Mouse (Mus musculus): ENCODE measurements around the gene Aacs.
"Not testable (repeated sequence)": the region's sequence is repeated elsewhere in the genome, so short reads cannot be mapped to it uniquely, and the experiment has no call there.

The Aacs gene

GRCm38 (mm10) chr5:125475601-125476285 is at the start of gene Aacs:
Aacs (plus strand) TSS chr5:125475814.
- DNase-seq (ENCODE audit: low spot score): peak; percentile 94

- no peak for DNase-seq (ENCODE audit: low spot score)
These were observed 49.3 kb upstream of the Aacs start for GRCm38 (mm10) chr5:125426343-125426742.

- not testable (repeated sequence) for DNase-seq (ENCODE audit: low spot score)
These were observed 43.3 kb upstream of the Aacs start for GRCm38 (mm10) chr5:125432324-125432723.

- peak; percentile 65 for DNase-seq (ENCODE audit: low spot score)
These were observed 41.7 kb upstream of the Aacs start, which contains the start of gene Dhx37 for GRCm38 (mm10) chr5:125433793-125434337. Dhx37 (minus strand) TSS chr5:125434121.

GRCm38 (mm10) chr5:125434347-125434746 is 41.3 kb upstream of the Aacs start:
- not testable (repeated sequence) for DNase-seq (ENCODE audit: low spot score)

DNA sequence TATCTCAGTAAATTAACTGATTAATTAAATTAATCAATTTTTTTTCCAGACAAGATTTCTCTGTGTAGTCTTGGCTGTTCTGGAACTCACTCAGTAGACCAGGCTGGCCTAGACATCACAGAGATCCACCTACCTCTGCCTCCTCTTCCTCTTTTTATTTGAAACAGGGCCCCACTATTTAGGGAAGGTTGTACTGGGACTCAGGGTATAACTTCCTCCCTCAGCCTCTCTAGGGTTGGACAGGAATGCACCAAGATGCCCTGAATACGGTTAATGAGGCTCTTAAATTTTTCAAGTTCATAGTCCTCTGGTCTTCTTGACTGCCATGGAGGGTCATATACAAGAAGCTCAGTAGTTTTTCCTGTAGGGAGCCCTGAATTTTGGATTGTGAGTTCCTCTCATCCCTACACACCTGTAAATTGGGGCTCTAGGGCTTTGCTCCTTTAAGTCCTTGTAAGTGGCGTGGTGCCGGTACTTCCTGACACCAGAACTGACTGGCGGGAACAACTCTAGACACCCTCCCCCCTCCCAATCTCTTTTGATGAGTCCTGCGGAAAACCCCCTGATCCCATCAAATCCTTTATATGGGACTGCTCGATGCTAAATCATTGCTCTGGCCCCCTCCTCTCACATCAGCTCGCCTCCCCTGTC is 34.9 kb upstream of the Aacs start:
- DNase-seq (ENCODE audit: low spot score): no peak

DNA sequence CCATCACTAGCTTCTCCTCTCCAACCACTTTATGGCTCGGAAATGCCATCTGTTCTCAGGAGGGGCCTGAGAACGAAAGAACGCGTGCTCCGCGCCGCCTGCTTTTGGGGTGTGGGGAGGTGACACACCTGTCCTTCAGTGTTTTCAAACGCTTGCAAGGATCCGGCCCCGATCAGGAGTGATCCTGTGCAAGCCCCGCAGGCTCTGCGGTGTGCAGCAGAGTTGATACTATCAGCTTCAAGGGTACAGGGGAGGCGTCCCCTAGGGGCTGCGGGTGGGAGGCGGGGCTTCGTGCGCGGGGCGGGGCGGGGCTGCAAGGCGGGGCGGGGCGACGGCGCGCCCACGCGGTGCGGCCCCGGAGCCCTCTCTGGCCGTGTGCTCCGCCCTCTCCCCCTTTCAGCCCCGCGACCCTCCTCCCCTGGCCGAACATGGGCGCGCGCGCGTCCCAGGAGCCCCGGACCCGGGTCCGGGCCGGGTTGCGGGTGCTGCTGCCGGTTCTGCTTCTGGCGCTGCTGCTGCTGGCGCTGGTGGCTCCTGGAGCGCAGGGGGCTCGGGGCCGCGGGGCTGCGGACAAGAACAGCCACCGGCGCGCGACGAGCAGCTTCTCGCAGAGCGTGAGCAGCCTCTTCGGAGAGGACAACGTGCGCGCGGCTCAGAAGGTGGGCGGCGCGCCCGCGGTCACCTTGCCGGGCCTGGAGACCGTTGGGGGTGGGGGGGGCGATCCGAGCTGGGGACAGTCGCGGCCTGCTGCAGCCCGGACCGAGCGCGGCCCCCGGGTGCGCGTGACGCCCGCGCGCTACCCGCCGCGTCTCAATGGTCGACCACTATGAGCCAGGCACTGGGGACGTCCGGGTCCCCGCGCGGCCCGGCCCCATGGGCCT is 34.1 kb upstream of the Aacs start, which contains the start of gene Bri3bp:
TSS of gene Bri3bp (plus strand) at position 335 of the 881 bp plus-strand sequence.
- DNase-seq (ENCODE audit: low spot score): no peak

DNA sequence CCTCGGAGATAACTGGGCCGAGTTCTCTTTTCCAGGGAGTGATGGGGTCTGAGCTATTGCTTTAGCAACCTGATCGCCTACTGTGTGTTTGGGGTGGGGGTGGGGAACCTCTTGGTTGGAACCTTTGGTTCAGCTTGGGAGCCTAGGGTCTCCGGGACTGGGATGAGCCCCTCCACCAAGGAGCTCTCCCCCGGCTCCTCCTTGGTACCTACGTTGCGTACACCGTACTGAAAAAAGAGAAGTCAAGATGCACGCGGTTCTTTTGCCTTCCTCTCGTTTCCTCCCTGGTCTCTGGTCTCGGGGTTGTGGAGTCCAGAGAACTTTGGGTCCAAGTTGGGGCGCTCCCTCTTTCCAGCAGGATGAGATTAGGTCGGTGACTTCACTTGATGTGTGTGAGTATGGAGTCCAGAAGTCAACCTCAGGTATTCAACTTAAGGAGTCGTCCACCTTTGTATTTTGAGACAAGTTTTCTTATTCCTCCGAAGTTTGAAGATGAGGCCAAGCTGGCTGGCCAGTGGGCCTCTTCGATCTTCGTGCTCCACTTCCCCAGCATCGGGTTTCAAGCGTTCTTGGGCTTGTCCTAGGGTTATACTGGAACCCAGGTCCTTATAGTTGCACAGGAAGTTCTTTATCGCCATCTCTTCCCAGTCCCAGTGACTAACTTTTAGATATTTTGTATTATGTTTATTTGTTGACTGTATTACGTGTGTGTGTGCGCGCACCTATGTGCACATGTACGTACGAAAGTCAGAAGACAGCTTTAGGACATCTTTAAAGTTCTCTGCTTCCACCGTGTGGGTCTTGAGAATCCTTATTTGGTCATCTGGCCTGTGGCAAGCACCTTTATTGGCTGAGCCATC is 33.2 kb upstream of the Aacs start:
- no peak for DNase-seq (ENCODE audit: low spot score)

DNA sequence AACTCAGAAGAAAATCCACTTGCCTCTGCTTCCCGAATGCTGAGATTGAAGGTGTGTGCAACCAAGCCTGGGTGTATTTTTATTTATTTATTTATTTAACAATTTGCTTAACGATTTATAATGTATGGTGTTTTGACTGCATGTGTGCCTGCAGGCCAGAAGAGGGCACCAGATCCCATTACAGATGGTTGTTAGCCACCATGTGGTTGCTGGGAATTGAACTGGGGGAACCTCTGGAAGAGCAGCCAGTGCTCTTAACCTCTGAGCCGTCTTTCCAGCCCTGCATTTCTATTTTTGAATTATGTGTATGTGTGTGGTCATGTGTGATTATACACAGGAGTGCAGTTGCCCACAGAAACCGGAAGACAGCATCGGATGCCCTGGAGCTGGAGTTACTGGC is 32.3 kb upstream of the Aacs start:
- DNase-seq (ENCODE audit: low spot score): no peak

GRCm38 (mm10) chr5:125443915-125444314 is 31.7 kb upstream of the Aacs start:
- DNase-seq (ENCODE audit: low spot score): no peak

- no peak for DNase-seq (ENCODE audit: low spot score)
These were observed 31.1 kb upstream of the Aacs start for GRCm38 (mm10) chr5:125444554-125444953.

GRCm38 (mm10) chr5:125446344-125446743 is 29.3 kb upstream of the Aacs start:
- DNase-seq (ENCODE audit: low spot score): no peak

DNA sequence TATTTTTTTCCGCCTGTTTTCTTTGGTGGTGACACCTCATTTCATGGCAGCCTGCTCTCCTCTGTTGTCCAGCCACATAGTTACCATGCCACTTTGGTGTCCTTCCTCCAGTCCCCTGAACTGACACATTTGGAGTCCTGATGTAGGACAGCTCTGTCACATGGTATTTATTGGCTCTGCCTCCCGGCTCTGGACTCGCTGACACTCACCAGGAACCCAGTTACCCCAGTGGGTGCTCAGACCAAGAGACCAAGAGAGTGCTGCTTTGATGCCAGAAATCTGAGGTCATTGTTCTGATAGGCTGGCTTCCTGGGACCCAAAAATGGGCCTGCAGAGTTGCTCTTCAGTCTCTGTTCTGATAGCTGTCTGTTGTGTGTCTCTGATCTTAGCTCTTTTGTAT is 27.6 kb upstream of the Aacs start:
- no peak for DNase-seq (ENCODE audit: low spot score)

DNA sequence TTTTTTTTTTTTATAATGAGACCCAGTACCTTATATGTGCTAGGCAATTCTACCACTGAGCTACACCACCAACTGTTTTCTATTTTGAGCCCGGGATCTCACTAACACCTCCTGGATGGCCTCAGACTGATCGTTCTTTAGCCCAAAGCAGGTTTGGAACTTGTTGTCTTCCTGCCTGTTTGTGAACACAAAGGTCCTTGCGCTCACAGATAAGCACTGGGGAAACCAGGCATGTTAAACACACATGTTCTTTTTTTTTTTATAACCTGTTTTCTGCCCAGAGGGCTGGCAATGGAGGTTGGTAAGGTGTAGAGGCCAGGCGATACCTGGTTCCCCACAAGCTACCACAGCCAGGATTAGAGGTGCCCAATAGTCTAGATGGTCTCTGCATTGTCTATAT is 27.0 kb upstream of the Aacs start:
- DNase-seq (ENCODE audit: low spot score): no peak

- DNase-seq (ENCODE audit: low spot score): no peak
These were observed 26.3 kb upstream of the Aacs start for GRCm38 (mm10) chr5:125449306-125449705.

GRCm38 (mm10) chr5:125452573-125452972 is 23.0 kb upstream of the Aacs start:
- DNase-seq (ENCODE audit: low spot score): no peak

- DNase-seq (ENCODE audit: low spot score): no peak
These were observed 19.5 kb upstream of the Aacs start for GRCm38 (mm10) chr5:125456100-125456499.

DNA sequence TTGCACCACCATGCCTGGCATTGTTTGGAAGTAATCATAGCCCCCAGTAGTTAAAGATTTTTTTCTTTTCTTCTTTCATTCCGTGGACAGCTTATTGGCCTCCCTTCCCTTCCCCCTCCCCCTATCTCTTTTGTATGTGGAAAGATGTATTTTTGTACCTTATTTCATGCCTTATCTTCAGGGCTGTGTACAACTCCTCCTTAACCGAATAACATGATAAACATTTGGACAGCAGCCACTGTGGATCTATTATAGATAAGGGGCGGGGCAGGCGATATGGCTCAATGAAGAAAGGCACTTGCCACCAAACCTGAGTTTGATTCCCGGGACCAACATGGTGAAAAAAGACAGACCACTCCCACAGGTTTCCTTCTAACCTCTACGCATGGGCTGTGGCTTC is 18.1 kb upstream of the Aacs start:
- no peak for DNase-seq (ENCODE audit: low spot score)

DNA sequence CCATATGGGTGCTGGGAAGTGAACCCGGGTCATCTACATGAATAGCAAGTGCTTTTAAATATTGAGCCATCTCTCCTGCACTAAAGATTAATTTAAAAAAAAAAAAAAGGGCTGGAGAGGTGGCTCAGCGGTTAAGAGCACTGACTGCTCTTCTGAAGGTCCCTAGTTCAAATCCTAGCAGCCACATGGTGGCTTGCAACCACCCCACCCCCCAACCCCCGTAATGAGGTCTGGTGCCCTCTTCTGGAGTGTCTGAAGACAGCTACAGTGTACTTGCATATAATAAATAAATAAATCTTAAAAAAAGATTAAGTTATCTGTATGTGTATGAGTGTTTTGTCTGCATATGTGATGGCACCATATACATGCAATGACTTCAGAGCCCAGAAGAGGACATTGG is 15.0 kb upstream of the Aacs start:
- no peak for DNase-seq (ENCODE audit: low spot score)

DNA sequence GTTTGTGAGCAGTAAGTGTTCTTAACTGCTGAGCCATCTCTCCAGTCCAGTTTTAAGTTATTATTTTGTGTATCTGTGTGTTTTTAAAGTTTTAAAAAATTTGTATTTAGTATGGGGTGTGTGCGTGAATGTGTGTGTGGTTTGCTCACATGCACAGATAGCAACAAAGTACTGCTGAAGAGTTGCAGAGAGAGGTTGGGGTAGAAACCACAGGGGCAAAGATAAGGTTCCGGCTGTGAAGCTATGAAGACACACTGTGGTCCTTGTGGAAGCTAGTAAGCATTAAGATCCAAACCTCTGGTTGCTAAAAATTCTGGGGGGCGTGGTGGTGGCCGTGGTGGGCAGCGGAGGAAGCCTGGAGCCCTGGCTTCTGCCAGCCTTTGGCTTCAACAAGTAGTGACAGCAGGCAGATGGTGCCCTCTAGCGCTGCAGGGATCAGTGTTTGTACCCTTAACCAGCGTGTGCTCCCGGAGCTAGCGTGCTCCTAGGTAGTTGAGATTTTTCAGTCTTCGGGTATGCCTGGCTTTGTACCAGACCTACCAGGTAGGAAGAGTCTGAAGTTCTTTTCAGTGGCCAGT is 13.7 kb upstream of the Aacs start:
- no peak for DNase-seq (ENCODE audit: low spot score)

DNA sequence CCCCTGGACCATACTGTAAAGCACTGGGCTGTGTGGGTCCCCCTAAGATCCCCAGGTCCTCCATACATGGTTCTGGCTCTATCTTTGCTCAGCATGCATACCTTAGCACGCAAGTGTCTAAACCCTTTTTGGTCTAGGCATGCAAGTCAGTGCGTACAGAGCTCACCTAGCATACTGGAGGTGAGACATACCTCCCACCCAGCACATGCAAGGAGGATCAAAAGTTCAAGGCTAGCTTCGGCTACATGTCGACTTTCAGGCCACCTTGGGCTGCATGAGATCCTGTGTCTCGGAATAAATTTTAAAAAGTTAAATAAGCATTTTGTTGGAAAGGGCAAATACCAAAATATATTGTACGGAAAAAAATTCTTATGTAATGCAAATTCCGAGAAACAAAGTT is 10.4 kb upstream of the Aacs start:
- no peak for DNase-seq (ENCODE audit: low spot score)

All from layer of hippocampus, adult 9-10 months (tissue).